Mouse (Mus musculus) right cerebral cortex, adult 2 months (tissue): ENCODE measurements at regions not wholly inside any gene's neighbourhood (a gene's known extent, or its start where the extent isn't known, plus 50 kb on each side); places are given as distances from the start of the nearest gene placed in this dataset.
A peak's percentile ranks its signal among the peaks of the same experiment; 100 is the strongest.
"Not testable (repeated sequence)": the region's sequence is repeated elsewhere in the genome, so short reads cannot be mapped to it uniquely, and the experiment has no call there.

Experiments
- DNase-seq, 2 experiments: peaks; one replicate each; pipeline ENCODE4 v3.0.0; 2021 to 2022; ENCODE audit warnings: low spot score in 2 of 2

- DNase-seq: no peak
Measured at GRCm38 (mm10) chr11:56505068-56505467, 464.3 kb upstream of the Nmur2 start.

GRCm38 (mm10) chr11:56514941-56515340 lies 474.1 kb upstream of the Nmur2 start:
- no peak for DNase-seq

DNA sequence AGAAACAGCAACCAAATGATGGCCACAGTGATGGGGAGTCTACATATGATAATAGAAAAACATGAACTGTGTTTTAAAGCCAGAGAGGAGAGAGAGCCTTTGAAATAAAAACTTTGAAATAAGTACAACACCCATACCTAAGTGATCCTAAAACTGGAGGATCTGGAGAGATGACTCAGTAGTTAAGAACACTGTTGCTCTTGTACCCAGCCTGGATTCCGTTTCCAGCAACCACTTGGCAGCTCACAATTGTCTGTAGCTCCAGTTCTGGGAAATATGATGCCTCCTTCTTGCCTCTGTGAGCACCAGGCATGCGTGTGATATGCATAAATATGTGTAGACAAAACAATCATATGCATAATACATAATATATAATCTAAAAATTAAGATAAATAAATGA lies 477.7 kb upstream of the Nmur2 start:
- DNase-seq: no peak

DNA sequence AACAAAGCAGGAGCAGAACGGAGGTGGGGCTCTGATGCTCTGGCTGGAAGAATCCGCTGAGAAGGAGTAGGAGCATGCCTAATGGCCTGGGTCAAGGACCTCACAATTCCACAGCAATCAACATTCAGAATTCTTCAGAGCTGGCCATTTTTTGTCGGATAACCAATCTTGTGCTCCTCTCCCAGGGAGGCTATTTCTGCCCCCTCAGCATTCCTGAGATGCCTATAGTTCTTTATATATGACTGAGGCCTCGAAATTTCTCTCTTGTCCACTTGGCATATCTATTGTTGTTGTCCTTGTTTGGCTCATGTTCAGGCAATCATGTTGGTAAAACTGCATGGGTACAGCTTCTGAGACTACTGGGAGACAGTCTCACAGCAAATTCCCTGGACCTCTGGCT lies 460.5 kb upstream of the Gria1 start:
- no peak for DNase-seq

DNA sequence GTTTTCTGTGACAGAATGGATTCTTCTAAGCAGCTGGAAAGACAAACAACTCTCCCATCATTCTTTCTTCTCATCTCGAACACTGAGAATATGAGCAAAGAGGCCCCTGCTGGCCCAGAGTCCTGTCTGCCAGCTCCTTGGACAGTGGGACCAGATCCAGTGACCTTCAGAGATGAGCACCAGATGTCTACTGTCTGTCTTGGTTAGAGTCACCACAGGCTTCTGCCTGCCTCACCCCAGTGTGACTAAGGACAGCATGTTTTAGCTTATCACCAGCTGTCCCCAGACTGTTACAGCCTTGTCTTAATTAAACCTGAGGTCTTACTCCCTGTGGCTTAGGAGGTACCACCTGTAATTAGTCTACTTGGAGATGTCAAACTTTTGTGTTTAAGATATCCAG lies 454.9 kb upstream of the Gria1 start:
- no peak for DNase-seq

DNA sequence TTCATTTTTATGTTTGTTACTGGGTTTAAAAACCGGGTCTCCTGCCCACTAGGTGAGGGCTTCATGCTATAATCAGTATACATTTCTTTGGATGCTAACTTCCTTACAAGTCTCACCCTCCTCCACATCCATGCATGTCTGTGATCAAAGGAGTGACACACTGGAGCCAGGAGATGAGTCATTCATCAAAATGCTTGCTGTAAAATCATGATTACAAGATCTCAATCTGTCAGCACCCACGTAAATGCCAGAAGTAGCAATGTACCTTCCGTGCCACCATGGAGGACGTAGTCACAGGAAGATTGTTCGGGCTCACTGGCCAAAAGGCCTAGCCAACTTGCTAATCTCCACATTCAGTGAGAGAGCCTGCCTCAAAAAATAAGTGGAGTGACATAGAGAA lies 431.2 kb upstream of the Gria1 start:
- DNase-seq: peak; percentile 31 to 36

- no peak for DNase-seq
Measured at GRCm38 (mm10) chr11:56583054-56583453, 428.1 kb upstream of the Gria1 start.

DNA sequence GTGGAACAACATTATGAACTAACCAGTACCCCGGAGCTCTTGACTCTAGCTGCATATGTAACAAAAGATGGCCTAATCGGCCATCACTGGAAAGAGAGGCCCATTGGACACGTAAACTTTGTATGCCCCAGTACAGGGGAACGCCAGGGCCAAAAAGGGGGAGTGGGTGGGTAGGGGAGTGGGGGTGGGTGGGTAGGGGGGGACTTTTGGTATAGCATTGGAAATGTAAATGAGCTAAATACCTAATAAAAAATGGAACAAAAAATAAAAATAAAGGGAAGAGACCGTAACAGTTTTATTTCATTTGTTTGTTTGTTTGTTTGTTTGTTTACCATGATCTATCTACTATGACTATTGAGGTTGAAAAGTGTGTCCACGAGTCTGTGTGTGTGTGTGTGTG lies 417.8 kb upstream of the Gria1 start:
- not testable (repeated sequence) for DNase-seq

DNA sequence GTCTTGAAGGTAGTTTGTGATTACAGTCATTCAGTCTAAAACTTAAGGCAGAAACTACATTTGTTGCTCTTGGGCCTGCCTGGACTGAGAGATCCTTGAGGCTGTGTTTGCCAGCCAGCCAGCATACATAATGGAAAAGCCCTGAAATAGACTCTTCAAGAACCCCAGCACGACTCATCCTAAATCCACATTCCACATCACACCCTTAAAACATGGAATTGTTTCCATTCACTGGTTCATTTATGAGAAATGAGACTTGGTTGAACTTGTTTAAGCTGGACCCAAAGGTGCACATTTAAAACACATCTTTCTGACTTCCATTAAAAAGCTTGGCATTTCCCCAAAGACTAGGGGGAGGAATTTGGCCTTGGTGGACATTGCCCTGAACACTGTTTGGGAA lies 407.4 kb upstream of the Gria1 start:
- DNase-seq: no peak

GRCm38 (mm10) chr11:56627659-56628058 lies 383.5 kb upstream of the Gria1 start:
- DNase-seq: peak; percentile 32 to 46

DNA sequence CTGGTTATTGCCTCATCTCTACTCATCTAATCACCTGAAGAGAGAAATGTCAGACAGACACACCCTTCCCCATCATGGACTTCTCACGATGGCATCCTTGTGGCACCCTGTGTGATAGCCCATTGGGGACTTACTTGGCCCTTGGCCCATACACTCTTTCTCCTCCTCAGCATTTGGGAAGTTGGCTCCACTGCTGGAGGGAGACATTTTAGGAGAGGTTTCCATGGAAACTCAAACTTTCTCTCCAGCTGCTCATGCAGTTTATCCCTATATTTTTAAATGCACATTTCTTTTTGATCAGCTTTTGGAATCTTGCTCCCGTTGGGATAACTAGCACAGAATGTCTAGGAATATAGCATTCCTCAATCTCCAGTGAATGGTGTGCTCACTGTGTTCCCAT lies 377.7 kb upstream of the Gria1 start:
- no peak for DNase-seq

DNA sequence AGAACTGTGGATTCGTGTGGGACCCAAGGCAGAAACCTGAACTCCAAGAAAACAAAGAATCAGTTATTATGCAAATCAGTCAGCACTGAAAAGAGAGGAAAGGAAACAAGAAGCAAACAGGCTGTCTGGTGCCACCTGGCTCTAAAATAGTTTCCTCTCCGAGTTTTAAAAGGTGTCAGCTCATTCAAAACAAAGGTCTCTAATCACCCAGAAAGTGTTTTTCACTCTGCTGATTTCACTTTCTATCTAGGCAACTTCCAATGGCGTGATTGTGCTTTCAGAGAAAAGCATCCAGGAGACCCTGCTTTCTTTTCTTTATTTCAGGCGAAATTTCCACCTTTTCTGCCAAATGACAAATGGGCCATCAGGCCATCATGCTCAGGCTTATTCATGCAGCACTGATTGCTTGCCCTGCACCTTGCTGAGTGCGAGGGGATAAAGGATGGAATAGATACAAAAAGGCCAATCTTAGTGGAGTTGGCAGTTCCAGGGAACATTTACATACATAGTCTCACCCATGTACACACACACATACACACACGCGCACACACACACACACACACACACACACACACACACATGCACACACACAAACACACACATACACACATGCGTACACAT lies 374.5 kb upstream of the Gria1 start:
- no peak for DNase-seq

- no peak for DNase-seq
Measured at GRCm38 (mm10) chr11:56641716-56642115, 369.5 kb upstream of the Gria1 start.
